Mouse (Mus musculus) monocyte, adult 5-6 weeks (primary cell): ENCODE results near the gene Serpinc1. TPM values are rescaled to one million over a fixed set of nuclear protein-coding genes. Genes with fewer than 3 reads are reported as not detected.

Experiments
- ATAC-seq: fragments of 153-309, 156-312 bp; replicated peaks from 2 replicates; pipeline ENCODE4 v1.8.0; 2017; ENCODE audit warnings: mild to moderate bottlenecking; ENCODE audit not compliant: low TSS enrichment, insufficient number of reproducible peaks, severe bottlenecking, poor library complexity, low FRiP score
- total RNA-seq: library from RNA; stranded (forward); fragments of 200-1000, 200-491, 200-594 nt; gene quantifications from 3 replicates; pipeline ENCODE4 v1.2.3, GENCODE M21; 2017

The Serpinc1 gene
- total RNA-seq, 1 experiment from 2014 or later: 7.9 TPM

DNA sequence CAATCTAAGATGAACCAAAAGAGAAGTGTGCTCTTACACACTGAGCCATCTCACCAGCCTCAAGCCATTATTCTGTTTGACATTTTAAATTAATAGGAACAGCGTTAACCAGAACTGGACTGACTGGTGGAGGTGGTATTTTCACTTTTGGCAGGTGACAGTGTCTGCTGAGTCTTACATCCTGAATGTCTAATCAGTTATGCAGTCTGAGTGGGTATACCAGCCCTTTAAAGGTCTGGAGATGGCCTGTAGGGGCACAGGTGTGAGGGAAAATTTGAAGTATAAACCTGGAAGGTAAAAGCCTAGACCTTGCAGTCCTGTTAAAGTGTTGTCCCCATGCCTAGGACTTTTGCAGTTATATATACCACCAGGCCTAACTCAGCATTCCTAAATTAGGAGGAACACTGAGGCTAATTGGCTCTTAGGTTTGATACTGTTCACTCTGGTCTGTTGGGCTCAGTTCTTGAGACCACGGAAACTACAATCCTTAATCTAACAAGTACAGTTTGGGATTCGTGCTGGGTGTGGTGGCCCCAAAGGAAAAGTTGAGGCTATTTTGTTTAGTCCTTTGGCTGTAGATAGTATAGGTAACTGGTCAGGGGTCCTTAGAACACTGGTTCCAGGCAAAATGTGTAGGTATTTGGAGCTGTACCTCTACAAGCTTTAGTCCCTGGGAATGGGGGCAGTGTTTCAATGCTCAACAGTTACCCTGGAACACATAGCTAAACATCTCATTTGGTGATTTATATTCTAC, 60.8 kb downstream of the Serpinc1 start:
- no peak for ATAC-seq

DNA sequence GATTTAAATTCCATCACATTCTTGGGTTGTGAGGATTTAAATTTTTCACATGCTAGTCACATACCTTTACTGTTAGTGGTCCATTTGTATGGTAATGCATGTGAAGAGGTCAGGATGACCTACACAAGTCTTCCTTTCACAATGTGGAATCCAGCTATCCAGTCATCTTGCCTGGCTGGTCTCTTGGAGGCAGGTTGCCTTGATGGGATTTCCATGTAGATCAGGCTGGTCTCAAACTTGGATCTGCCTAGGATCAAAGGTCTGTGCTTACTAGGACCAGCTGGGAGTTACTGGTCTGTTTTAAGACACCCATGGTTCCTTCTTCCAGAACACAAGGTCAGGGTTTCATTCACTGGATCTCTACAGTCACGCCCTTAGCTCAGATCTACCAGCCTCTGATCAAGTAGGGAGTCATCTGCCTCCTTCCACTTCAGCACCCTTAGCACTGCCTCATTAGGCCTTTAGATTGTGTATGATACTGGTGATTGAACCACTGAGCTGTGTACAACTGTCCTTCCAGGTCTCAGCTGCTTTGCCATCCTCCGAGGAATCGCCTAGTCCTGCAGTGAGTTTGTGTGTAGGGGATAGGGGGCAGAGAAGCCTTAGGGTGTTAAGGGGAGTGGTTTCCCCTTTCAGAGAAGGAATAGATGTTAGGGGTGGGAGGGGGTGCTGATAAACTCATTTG, 61.5 kb downstream of the Serpinc1 start:
- no peak for ATAC-seq

DNA sequence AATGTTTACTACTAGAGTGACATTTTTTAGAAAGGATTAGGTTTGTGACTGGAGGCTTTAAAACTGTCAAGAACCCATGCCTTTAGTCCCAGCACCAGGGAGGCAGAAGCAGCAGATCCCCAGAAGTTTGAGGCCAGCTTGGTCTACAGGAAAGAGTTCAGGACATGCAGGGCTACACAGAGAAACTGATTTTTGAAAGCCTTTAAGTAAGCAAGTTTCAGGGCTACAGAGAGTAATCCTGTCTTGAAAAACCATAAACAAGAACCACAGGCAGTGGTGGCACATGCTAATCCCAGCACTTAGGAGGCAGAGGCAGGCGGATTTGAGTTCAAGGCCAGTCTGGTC, 62.0 kb downstream of the Serpinc1 start:
- ATAC-seq: no peak

DNA sequence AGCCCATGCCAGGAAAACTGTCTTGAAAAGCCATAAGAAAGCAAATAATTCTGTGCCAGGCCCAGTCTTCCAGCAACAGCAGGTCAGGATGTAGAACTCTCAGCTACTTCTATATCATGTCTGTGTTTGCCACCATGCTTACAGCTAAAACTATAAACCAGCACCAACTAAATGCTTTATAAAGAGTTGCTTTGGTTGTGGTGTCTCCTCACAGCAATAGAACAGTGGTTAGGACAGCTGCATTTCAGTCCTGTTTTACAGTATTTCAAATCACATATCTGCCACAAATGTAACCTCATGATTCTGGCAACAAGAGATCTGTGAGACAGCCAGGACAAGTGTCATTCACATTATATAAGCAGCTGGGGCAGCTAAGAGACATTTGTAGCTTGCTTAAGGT, 62.5 kb downstream of the Serpinc1 start:
- no peak for ATAC-seq

DNA sequence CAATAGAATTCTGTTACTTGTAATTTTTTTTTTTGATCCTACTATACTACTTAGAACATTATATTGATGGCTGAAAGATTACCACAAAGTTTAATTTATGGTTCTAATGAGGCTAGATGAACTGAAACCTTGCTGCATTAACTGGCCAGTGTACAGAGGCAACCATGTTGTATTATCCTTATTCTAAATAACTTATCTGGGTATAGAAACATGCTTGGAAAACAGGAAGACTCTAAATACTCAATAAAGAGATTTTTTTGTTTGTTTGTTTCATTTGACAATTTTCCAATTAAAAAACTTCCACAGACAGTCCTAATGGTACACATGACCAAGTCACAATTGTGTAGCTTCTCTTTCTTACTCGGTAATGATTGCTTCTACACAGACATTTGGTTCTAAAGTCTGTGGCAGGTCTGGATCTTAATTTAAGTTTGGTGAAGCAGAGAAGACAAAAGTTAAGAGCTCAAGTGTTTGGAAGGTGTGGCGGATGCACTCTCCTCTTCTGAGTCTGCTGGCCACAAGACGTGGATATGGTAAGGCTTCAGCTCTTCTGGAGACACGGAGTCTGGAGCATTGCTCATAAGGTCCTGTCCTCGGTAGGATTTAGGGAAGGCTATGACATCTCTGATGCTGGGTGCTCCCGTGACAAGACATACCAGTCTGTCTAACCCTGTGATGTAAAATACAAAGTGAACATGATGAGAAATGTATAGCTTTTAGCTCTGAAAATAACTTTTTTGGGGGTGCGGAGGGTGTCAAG, 63.1 kb downstream of the Serpinc1 start:
- ATAC-seq: no peak

DNA sequence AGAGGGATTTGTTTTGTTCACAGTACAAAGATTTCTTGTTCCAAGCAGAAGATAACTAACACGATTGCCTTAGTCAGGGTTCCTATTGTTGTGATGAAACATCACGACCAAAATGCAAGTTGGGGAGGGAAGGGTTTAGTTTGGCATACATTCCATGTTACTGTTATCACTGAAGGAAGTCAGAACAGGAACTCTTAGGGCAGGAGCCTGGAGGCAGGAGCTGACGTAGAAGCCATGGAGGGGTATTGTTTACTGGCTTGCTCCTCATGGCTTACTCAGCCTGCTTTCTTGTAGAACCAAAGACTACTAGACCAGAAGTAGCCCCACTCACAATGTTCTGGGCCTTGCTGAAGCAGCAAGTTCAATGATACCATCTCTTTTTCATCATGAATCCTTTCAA, 68.6 kb downstream of the Serpinc1 start:
- no peak for ATAC-seq

Other genes with a start within 250 kb of the Serpinc1 start
- gene Rabgap1l, start 185.4 kb upstream of the Serpinc1 start, total RNA-seq: 136 to 229 TPM (median 184 TPM) in 3 replicates
- gene Rc3h1, start 72.2 kb upstream of the Serpinc1 start, total RNA-seq: 28.3 to 44.1 TPM (median 33.3 TPM) in 3 replicates
- gene Zbtb37, start 56.3 kb downstream of the Serpinc1 start, total RNA-seq: 13.1 to 20.4 TPM (median 15.5 TPM) in 3 replicates
- gene Dars2, start 92.1 kb downstream of the Serpinc1 start, total RNA-seq: 5.7 to 12.4 TPM (median 8.2 TPM) in 3 replicates
- gene Cenpl, start 92.1 kb downstream of the Serpinc1 start, total RNA-seq: 3.1 to 6.8 TPM (median 4.9 TPM) in 3 replicates
- gene Klhl20, start 152.9 kb downstream of the Serpinc1 start, total RNA-seq: 17.1 to 39.8 TPM (median 20.9 TPM) in 3 replicates
- gene Ankrd45, start 164.1 kb downstream of the Serpinc1 start, total RNA-seq: not detected in 3 replicates
- 2.5 TPM in 1 of 3 replicates, not detected in the others for gene Tex50, start 180.7 kb downstream of the Serpinc1 start, total RNA-seq